20 mouse cellular contexts compared by ENCODE assay signal in genomic region chr9:107544729-107545128, GRCm38 (mm10). TPM values are rescaled to one million over a fixed set of nuclear protein-coding genes. Genes with fewer than 3 reads are reported as not detected.
"Had no signal": no experiment of that assay in that cellular context is flagged by ENCODE, and none has a peak within 500 bp of the region (broad histone marks: within the 10 kb centered on the region; RNA-seq: fewer than 3 reads in every experiment).

No protein-coding gene starts in this region.

- H3K27me3 ChIP-seq: lung, embryonic 15.5 days; stomach, embryonic 15.5 days had no signal

- H3K4me3 ChIP-seq: layer of hippocampus, adult 2 months; left cerebral cortex, adult 2 months; liver, embryonic 12.5 days; liver, embryonic 15.5 days; lung, embryonic 15.5 days; midbrain, embryonic 10.5 days; midbrain, embryonic 13.5 days; myocyte; neural tube, embryonic 13.5 days; stomach, embryonic 15.5 days had no signal

- H3K27ac ChIP-seq: kidney, postnatal 0 days; layer of hippocampus, adult 2 months; left cerebral cortex, adult 2 months; liver, embryonic 12.5 days; liver, embryonic 15.5 days; lung, embryonic 15.5 days; midbrain, embryonic 10.5 days; midbrain, embryonic 13.5 days; neural tube, embryonic 13.5 days; stomach, embryonic 15.5 days had no signal

- DNase-seq: layer of hippocampus, postnatal 36 days; lung, adult 18-20 months; lung, postnatal 10 days; lung, postnatal 36 days; retina, postnatal 1 day; right cerebral cortex, postnatal 25 days; spleen, adult 18-20 months; thymus, adult 2 months; thymus, postnatal 36 days had no signal

RNA-seq across cellular contexts. Expression of gene Zmynd10, which starts 2.4 kb away (rescaled TPM):
- polyA plus RNA-seq: liver, embryonic 12.5 days had no signal
